Mouse (Mus musculus) layer of hippocampus, postnatal 14 days (tissue): ENCODE measurements at regions not wholly inside any gene's neighbourhood (a gene's known extent, or its start where the extent isn't known, plus 50 kb on each side); places are given as distances from the start of the nearest gene placed in this dataset.

Experiments used
- DNase-seq, 2 experiments: peaks; one replicate each; pipeline ENCODE4 v3.0.0; 2021 to 2022; ENCODE audit warnings: low spot score in 2 of 2, mixed read lengths in 1 of 2

- no peak for DNase-seq
Observed at GRCm38 (mm10) chr8:8796951-8797350, 106.6 kb upstream of the Arglu1 start.

GRCm38 (mm10) chr8:8794711-8795110 lies 104.4 kb upstream of the Arglu1 start:
- DNase-seq: no peak

GRCm38 (mm10) chr8:8779931-8780330 lies 89.6 kb upstream of the Arglu1 start:
- DNase-seq: no peak

DNA sequence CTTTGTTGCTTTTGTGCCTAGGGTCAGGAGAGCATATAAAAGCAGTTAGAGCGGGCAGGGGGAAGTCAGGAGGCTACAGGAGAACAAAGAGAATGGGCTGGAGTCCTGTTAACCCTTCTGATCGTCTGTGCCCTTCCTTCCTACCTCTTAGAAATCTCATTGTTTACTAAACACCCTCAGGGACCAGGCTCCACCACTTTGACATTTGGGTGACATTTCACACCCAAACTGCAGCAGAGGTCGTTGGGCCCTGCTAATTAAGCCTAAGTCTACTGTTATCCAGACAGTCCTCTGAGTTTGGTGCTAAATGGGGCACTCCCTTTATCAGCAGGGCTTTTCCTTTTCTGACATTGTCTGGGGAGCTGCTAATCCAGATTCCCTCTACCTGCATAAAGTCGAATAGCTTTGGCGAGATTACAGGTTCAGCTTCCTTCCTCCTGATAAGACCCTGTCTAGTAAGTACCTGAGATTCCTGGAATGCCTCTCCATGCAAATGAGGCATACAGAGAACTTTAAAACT lies 84.2 kb upstream of the Arglu1 start:
- DNase-seq: no peak

GRCm38 (mm10) chr8:8772424-8772823 lies 82.1 kb upstream of the Arglu1 start:
- no peak for DNase-seq

DNA sequence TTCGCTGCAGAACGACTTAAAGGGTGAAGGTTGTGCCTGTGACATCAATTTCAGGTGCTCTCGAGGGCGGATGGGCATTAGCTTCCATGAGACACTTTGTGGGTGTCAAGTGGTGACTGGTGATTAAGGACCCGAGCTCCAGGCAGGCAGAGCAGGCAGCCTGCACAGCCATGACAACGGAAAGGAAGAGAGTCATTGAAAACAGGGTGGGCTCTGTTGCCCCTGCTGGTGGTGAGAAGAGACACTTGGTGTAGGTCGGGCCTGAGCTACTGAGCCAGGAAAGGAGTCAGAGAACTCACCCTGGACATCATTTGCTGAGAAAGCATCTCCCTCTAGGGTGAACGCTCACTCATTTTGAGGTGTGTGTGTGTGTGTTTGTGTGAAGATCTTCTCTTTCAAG lies 80.1 kb upstream of the Arglu1 start:
- no peak for DNase-seq

- DNase-seq: no peak
Observed at GRCm38 (mm10) chr8:8762354-8762753, 72.0 kb upstream of the Arglu1 start.

DNA sequence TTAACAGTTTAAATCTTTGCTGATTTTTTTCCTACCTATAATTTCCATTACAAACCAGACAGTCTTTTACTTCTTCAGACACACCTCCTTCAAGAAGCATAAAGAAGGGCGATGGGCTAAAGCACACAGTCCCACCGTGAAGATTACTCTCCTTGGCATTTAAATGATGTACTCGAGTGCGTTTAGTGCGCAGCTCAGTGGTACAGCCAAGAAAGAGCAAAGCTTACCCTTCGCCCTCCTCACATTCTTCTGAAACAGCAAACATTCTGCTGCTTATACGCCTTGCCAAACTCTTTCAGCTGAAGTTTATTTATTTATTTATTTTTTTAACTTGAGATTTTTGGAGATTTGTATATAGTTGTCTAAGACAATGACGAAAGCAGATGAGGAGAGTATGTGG lies 68.0 kb upstream of the Arglu1 start:
- DNase-seq: no peak

DNA sequence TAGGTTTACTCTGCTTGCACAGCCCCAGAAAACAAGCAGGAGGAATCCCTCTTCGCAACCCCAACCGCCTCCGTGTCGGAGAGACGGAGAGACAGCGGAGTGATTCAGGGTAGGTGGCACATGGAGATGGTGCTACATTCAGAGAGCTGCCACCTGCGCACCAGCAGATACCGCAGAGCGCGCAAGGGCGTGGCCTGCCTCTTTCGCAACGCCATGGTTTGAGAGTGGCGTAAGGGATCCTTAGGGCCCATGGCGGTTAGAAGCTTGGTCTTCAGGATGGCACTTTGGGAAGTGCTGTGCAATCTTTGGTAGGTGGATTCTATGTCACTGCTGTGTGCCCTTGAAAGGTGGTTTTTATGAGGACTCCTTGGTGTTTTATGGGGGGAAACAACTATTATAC lies 60.9 kb upstream of the Arglu1 start:
- no peak for DNase-seq

- no peak for DNase-seq
Observed at GRCm38 (mm10) chr8:8746691-8747090, 56.4 kb upstream of the Arglu1 start.

- no peak for DNase-seq
Observed at GRCm38 (mm10) chr8:8745615-8746285, 55.4 kb upstream of the Arglu1 start.
